Mouse (Mus musculus) CH12.LX (cell line): ENCODE results near the gene Cnot2.

Experiments
- CHD2 ChIP-seq: IDR thresholded peaks from 2 replicates; pipeline ENCODE4 v1.6.1; 2011; ENCODE audit warnings: low read length, improper control_type of control experiment
- CTCF ChIP-seq, 2 experiments: IDR thresholded peaks in 1 of 2; conservative IDR thresholded peaks in 1 of 2; 2 replicates each; pipeline ENCODE4 v1.5.1; 2011 to 2012; ENCODE audit warnings: low read depth in 2 of 2, low read length in 2 of 2, improper control_type of control experiment in 1 of 2, inconsistent platforms in 1 of 2, mild to moderate bottlenecking in 1 of 2, moderate library complexity in 1 of 2
- E2F4 ChIP-seq: IDR thresholded peaks from 2 replicates; pipeline ENCODE4 v1.6.1; 2011; ENCODE audit warnings: low read depth, low read length, improper control_type of control experiment; ENCODE audit not compliant: insufficient replicate concordance
- ELF1 ChIP-seq: IDR thresholded peaks from 2 replicates; pipeline ENCODE4 v1.6.1; 2014; ENCODE audit warnings: low read depth, mild to moderate bottlenecking, inconsistent platforms, low read length, improper control_type of control experiment
- NELFE ChIP-seq: IDR thresholded peaks from 2 replicates; pipeline ENCODE4 v1.6.1; 2011; ENCODE audit warnings: low read depth, low read length, improper control_type of control experiment
- PAX5 ChIP-seq: IDR thresholded peaks from 2 replicates; pipeline ENCODE4 v1.6.1; 2012; ENCODE audit warnings: low read length, inconsistent platforms, mixed read lengths
- POLR2A ChIP-seq: IDR thresholded peaks from 2 replicates; pipeline ENCODE4 v1.6.1; 2011; ENCODE audit warnings: low read depth, mild to moderate bottlenecking, improper control_type of control experiment, low read length
- TCF12 ChIP-seq: IDR thresholded peaks from 2 replicates; pipeline ENCODE4 v1.6.1; 2014; ENCODE audit warnings: low read depth, mild to moderate bottlenecking, inconsistent platforms, low read length, improper control_type of control experiment
- USF1 ChIP-seq: IDR thresholded peaks from 2 replicates; pipeline ENCODE4 v1.6.1; 2014; ENCODE audit warnings: low read depth, mild to moderate bottlenecking, inconsistent platforms, low read length, improper control_type of control experiment
- ZC3H11A ChIP-seq: IDR thresholded peaks from 2 replicates; pipeline ENCODE4 v1.6.1; 2012; ENCODE audit warnings: low read depth, mild to moderate bottlenecking, inconsistent platforms, low read length, improper control_type of control experiment

DNA sequence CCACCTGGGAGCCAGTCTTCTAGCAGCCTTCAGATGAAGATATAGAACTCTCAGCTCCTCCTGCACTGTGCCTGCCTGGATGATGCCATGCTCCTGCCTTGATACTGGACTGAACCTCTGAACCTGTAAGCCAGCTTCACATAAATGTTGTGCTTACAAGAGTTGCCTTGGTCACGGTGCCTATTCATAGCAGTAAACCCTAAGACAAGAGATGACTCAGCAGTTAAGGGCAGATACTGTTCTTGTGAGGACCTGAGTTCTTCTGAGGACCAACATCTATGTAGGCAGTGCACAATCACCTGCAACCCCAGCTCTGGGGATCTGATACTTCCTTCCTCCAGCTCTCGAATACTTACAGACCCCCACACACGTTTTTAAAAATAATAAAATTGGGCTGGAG, 104.8 kb downstream of the Cnot2 start:
- TF ChIP-seq ZC3H11A, result no peak
- no peak for TF ChIP-seq CTCF (conservative IDR thresholded peaks at IDR 0.05 in 1 of 2, IDR thresholded peaks at IDR 0.05 in 1 of 2; ENCODE audit: low read depth in 2 of 2, low read length in 2 of 2)
- TF ChIP-seq USF1, result no peak
- no peak for TF ChIP-seq TCF12
- no peak for TF ChIP-seq E2F4
- no peak for TF ChIP-seq POLR2A
- TF ChIP-seq PAX5, result no peak
- TF ChIP-seq NELFE, result no peak
- TF ChIP-seq CHD2, result no peak
- TF ChIP-seq ELF1, result no peak
